Mouse (Mus musculus): ENCODE measurements around the gene Slc1a7. TPM values are rescaled to one million over a fixed set of nuclear protein-coding genes. Genes with fewer than 3 reads are reported as not detected.

Gene Slc1a7
- polyA plus RNA-seq, 1 experiment from 2014 or later = not detected

- no peak for ATAC-seq (replicated peaks; ENCODE audit: low FRiP score)
- DNase-seq (ENCODE audit: low spot score) = no peak
- H3K36me3 ChIP-seq (ENCODE audit: control insufficient read depth, insufficient read depth, low read length) = no peaks in the 10 kb centered on the region
- H3K4me2 ChIP-seq = no peak overlapping the region
- 81% methylated on average over 8 of the region's 8 CpGs for WGBS
- peaks cover 16% of the 10 kb centered on the region for H3K27me3 ChIP-seq (replicated peaks; ENCODE audit: control insufficient read depth, insufficient read depth, low read length)
- H3K4me3 ChIP-seq (ENCODE audit: low read depth, low read length) = no peak overlapping the region
- H3K9ac ChIP-seq (ENCODE audit: low read depth, low read length) = no peak overlapping the region
- H3K9me3 ChIP-seq (ENCODE audit: control insufficient read depth, low read length) = no peaks in the 10 kb centered on the region
- H3K4me1 ChIP-seq (replicated peaks; ENCODE audit: control insufficient read depth, insufficient read depth, low read length) = no peaks in the 10 kb centered on the region
- H3K27ac ChIP-seq (ENCODE audit: low read depth, low read length) = no peak overlapping the region
Observed at GRCm38 (mm10) chr4:108037027-108037426, 68.9 kb downstream of the Slc1a7 start.

GRCm38 (mm10) chr4:108045136-108046107 is 77.3 kb downstream of the Slc1a7 start:
- Histone ChIP-seq H3K27me3 (replicated peaks; ENCODE audit: control insufficient read depth, insufficient read depth, low read length) (no peaks in the 10 kb centered on the region), H3K4me3 (ENCODE audit: low read depth, low read length) (no peak overlapping the region), H3K36me3 (ENCODE audit: control insufficient read depth, insufficient read depth, low read length) (peaks cover 9% of the 10 kb centered on the region; the same call in 1 of the 2 replicates), H3K27ac (ENCODE audit: low read depth, low read length) (no peak overlapping the region), H3K9me3 (ENCODE audit: control insufficient read depth, low read length) (no peaks in the 10 kb centered on the region), H3K4me1 (replicated peaks; ENCODE audit: control insufficient read depth, insufficient read depth, low read length) (no peaks in the 10 kb centered on the region; the same call in 1 of the 2 replicates), H3K9ac (ENCODE audit: low read depth, low read length) (no peak overlapping the region), H3K4me2 (no peak overlapping the region)
- ATAC-seq (replicated peaks; ENCODE audit: low FRiP score) = no peak
- no peak for DNase-seq (ENCODE audit: low spot score)
- WGBS = 86% methylated on average over 19 of the region's 19 CpGs

- no peak for DNase-seq (ENCODE audit: low spot score)
- Histone ChIP-seq H3K9me3 (ENCODE audit: control insufficient read depth, low read length) (no peaks in the 10 kb centered on the region), H3K4me3 (ENCODE audit: low read depth, low read length) (no peak overlapping the region), H3K36me3 (ENCODE audit: control insufficient read depth, insufficient read depth, low read length) (peaks cover 11% of the 10 kb centered on the region; the same call in 1 of the 2 replicates), H3K4me2 (no peak overlapping the region), H3K9ac (ENCODE audit: low read depth, low read length) (no peak overlapping the region), H3K27me3 (replicated peaks; ENCODE audit: control insufficient read depth, insufficient read depth, low read length) (no peaks in the 10 kb centered on the region), H3K4me1 (replicated peaks; ENCODE audit: control insufficient read depth, insufficient read depth, low read length) (no peaks in the 10 kb centered on the region; the same call in 1 of the 2 replicates), H3K27ac (ENCODE audit: low read depth, low read length) (no peak overlapping the region)
- ATAC-seq (replicated peaks; ENCODE audit: low FRiP score) = no peak
- 90% methylated on average over 8 of the region's 8 CpGs for WGBS
Observed at GRCm38 (mm10) chr4:108046136-108046535, 78.0 kb downstream of the Slc1a7 start.

GRCm38 (mm10) chr4:108051687-108052274 is 83.6 kb downstream of the Slc1a7 start:
- Histone ChIP-seq H3K4me3 (ENCODE audit: low read depth, low read length) (no peak overlapping the region), H3K9ac (ENCODE audit: low read depth, low read length) (no peak overlapping the region), H3K27ac (ENCODE audit: low read depth, low read length) (no peak overlapping the region), H3K27me3 (replicated peaks; ENCODE audit: control insufficient read depth, insufficient read depth, low read length) (no peaks in the 10 kb centered on the region), H3K4me2 (no peak overlapping the region), H3K36me3 (ENCODE audit: control insufficient read depth, insufficient read depth, low read length) (peaks cover 21% of the 10 kb centered on the region), H3K9me3 (ENCODE audit: control insufficient read depth, low read length) (no peaks in the 10 kb centered on the region), H3K4me1 (replicated peaks; ENCODE audit: control insufficient read depth, insufficient read depth, low read length) (no peaks in the 10 kb centered on the region)
- DNase-seq (ENCODE audit: low spot score) (no peak), ATAC-seq (replicated peaks; ENCODE audit: low FRiP score) (no peak)
- WGBS = 88% methylated on average over 10 of the region's 10 CpGs

GRCm38 (mm10) chr4:108052673-108053072 is 84.5 kb downstream of the Slc1a7 start:
- DNase-seq (ENCODE audit: low spot score) (no peak), ATAC-seq (replicated peaks; ENCODE audit: low FRiP score) (peak; percentile 39; the same call in 1 of the 2 replicates)
- Histone ChIP-seq H3K4me3 (ENCODE audit: low read depth, low read length) (no peak overlapping the region), H3K36me3 (ENCODE audit: control insufficient read depth, insufficient read depth, low read length) (peaks cover 17% of the 10 kb centered on the region), H3K4me2 (no peak overlapping the region), H3K4me1 (replicated peaks; ENCODE audit: control insufficient read depth, insufficient read depth, low read length) (no peaks in the 10 kb centered on the region), H3K27ac (ENCODE audit: low read depth, low read length) (no peak overlapping the region), H3K9me3 (ENCODE audit: control insufficient read depth, low read length) (no peaks in the 10 kb centered on the region), H3K9ac (ENCODE audit: low read depth, low read length) (no peak overlapping the region), H3K27me3 (replicated peaks; ENCODE audit: control insufficient read depth, insufficient read depth, low read length) (no peaks in the 10 kb centered on the region)
- 75% methylated on average over 8 of the region's 8 CpGs for WGBS

- DNase-seq (ENCODE audit: low spot score) (no peak), ATAC-seq (replicated peaks; ENCODE audit: low FRiP score) (no peak)
- Histone ChIP-seq H3K4me2 (no peak overlapping the region), H3K36me3 (ENCODE audit: control insufficient read depth, insufficient read depth, low read length) (peaks cover 20% of the 10 kb centered on the region), H3K27me3 (replicated peaks; ENCODE audit: control insufficient read depth, insufficient read depth, low read length) (no peaks in the 10 kb centered on the region), H3K9ac (ENCODE audit: low read depth, low read length) (no peak overlapping the region), H3K9me3 (ENCODE audit: control insufficient read depth, low read length) (no peaks in the 10 kb centered on the region), H3K4me3 (ENCODE audit: low read depth, low read length) (no peak overlapping the region), H3K27ac (ENCODE audit: low read depth, low read length) (no peak overlapping the region), H3K4me1 (replicated peaks; ENCODE audit: control insufficient read depth, insufficient read depth, low read length) (no peaks in the 10 kb centered on the region)
- 89% methylated on average over 10 of the region's 10 CpGs for WGBS
Observed at GRCm38 (mm10) chr4:108055873-108056272, 87.7 kb downstream of the Slc1a7 start.

GRCm38 (mm10) chr4:108057247-108057646 is 89.1 kb downstream of the Slc1a7 start:
- Histone ChIP-seq H3K4me3 (ENCODE audit: low read depth, low read length) (no peak overlapping the region), H3K9ac (ENCODE audit: low read depth, low read length) (no peak overlapping the region), H3K9me3 (ENCODE audit: control insufficient read depth, low read length) (no peaks in the 10 kb centered on the region), H3K4me1 (replicated peaks; ENCODE audit: control insufficient read depth, insufficient read depth, low read length) (no peaks in the 10 kb centered on the region), H3K4me2 (no peak overlapping the region), H3K36me3 (ENCODE audit: control insufficient read depth, insufficient read depth, low read length) (peaks cover 21% of the 10 kb centered on the region), H3K27ac (ENCODE audit: low read depth, low read length) (no peak overlapping the region), H3K27me3 (replicated peaks; ENCODE audit: control insufficient read depth, insufficient read depth, low read length) (no peaks in the 10 kb centered on the region)
- ATAC-seq (replicated peaks; ENCODE audit: low FRiP score) = no peak
- 86% methylated on average over 2 of the region's 2 CpGs for WGBS
- no peak for DNase-seq (ENCODE audit: low spot score)

- no peaks in the 10 kb centered on the region for H3K27me3 ChIP-seq (replicated peaks; ENCODE audit: control insufficient read depth, insufficient read depth, low read length)
- no peaks in the 10 kb centered on the region for H3K4me1 ChIP-seq (replicated peaks; ENCODE audit: control insufficient read depth, insufficient read depth, low read length)
- H3K4me3 ChIP-seq (ENCODE audit: low read depth, low read length) = no peak overlapping the region
- H3K9ac ChIP-seq (ENCODE audit: low read depth, low read length) = no peak overlapping the region
- 73% methylated on average over 10 of the region's 10 CpGs for WGBS
- no peaks in the 10 kb centered on the region for H3K9me3 ChIP-seq (ENCODE audit: control insufficient read depth, low read length)
- peaks cover 29% of the 10 kb centered on the region for H3K36me3 ChIP-seq (ENCODE audit: control insufficient read depth, insufficient read depth, low read length)
- ATAC-seq (replicated peaks; ENCODE audit: low FRiP score) = no peak
- no peak overlapping the region for H3K4me2 ChIP-seq
- H3K27ac ChIP-seq (ENCODE audit: low read depth, low read length) = no peak overlapping the region
- DNase-seq (ENCODE audit: low spot score) = no peak
Observed at GRCm38 (mm10) chr4:108058166-108058565, 90.0 kb downstream of the Slc1a7 start.
